Mouse (Mus musculus) kidney, adult 2 months (tissue): Measurements from ENCODE around the gene Gpr4.

Source experiments
- CTCF ChIP-seq: fragments of 200-500 bp; conservative IDR thresholded peaks from 2 replicates; pipeline ENCODE4 v1.5.1; 2011; ENCODE audit warnings: low read depth, mild to moderate bottlenecking, control low read depth, low read length, moderate library complexity, mixed read lengths; ENCODE audit not compliant: insufficient read depth, insufficient read length
- POLR2A ChIP-seq: fragments of 200-500 bp; IDR thresholded peaks from one replicate; pipeline ENCODE4 v1.6.1; 2011; ENCODE audit warnings: low read depth, low read length, control low read depth

GRCm38 (mm10) chr7:19224933-19225332 is 12.6 kb downstream of the Gpr4 start:
- TF ChIP-seq CTCF = no peak
- TF ChIP-seq POLR2A = no peak
